Mouse (Mus musculus): ENCODE measurements at regions not wholly inside any gene's neighbourhood (a gene's known extent, or its start where the extent isn't known, plus 50 kb on each side); places are given as distances from the start of the nearest gene placed in this dataset.

GRCm38 (mm10) chr9:30021981-30022380 lies 59.0 kb upstream of the Ntm start:
- H3K27ac ChIP-seq (ENCODE audit: low read length), result no peak overlapping the region
- H3K27me3 ChIP-seq (ENCODE audit: control insufficient read depth, insufficient read depth, low read length), result no peaks in the 10 kb centered on the region
- no peak overlapping the region; the same call in 1 of the 2 replicates for H3K9ac ChIP-seq (ENCODE audit: low read length)
- ATAC-seq (replicated peaks; ENCODE audit: extremely low read depth, insufficient read depth, low FRiP score), result no peak
- H3K4me2 ChIP-seq (ENCODE audit: low read depth, low read length), result no peak overlapping the region
- H3K4me1 ChIP-seq (ENCODE audit: control insufficient read depth, insufficient read depth, low read length), result peaks cover 5% of the 10 kb centered on the region
- no peak overlapping the region for H3K4me3 ChIP-seq (ENCODE audit: low read length)
- H3K9me3 ChIP-seq (replicated peaks; ENCODE audit: control insufficient read depth, low read length), result no peaks in the 10 kb centered on the region
- H3K36me3 ChIP-seq (ENCODE audit: control insufficient read depth, insufficient read depth), result no peaks in the 10 kb centered on the region
- WGBS, result 64% methylated on average over 3 of the region's 3 CpGs

- Histone ChIP-seq H3K4me1 (ENCODE audit: control insufficient read depth, insufficient read depth, low read length) (peaks cover 5% of the 10 kb centered on the region), H3K4me2 (ENCODE audit: low read depth, low read length) (no peak overlapping the region), H3K27me3 (ENCODE audit: control insufficient read depth, insufficient read depth, low read length) (no peaks in the 10 kb centered on the region), H3K9ac (ENCODE audit: low read length) (no peak overlapping the region), H3K9me3 (replicated peaks; ENCODE audit: control insufficient read depth, low read length) (no peaks in the 10 kb centered on the region), H3K4me3 (ENCODE audit: low read length) (no peak overlapping the region), H3K36me3 (ENCODE audit: control insufficient read depth, insufficient read depth) (no peaks in the 10 kb centered on the region), H3K27ac (ENCODE audit: low read length) (no peak overlapping the region)
- 52% methylated on average over 7 of the region's 7 CpGs for WGBS
- ATAC-seq (replicated peaks; ENCODE audit: extremely low read depth, insufficient read depth, low FRiP score), result no peak
These were observed 62.3 kb upstream of the Ntm start for GRCm38 (mm10) chr9:30025275-30025674.

- Histone ChIP-seq H3K4me3 (ENCODE audit: low read length) (no peak overlapping the region), H3K27ac (ENCODE audit: low read length) (peak overlapping the region; percentile 72)
- ATAC-seq (replicated peaks; ENCODE audit: extremely low read depth, insufficient read depth, low FRiP score), result peak; percentile 73
These were observed 64.0 kb upstream of the Ntm start for GRCm38 (mm10) chr9:30026939-30027338.

GRCm38 (mm10) chr9:30040396-30040795 lies 77.5 kb upstream of the Ntm start:
- H3K27me3 ChIP-seq (ENCODE audit: control insufficient read depth, insufficient read depth, low read length), result no peaks in the 10 kb centered on the region
- H3K36me3 ChIP-seq (ENCODE audit: control insufficient read depth, insufficient read depth), result no peaks in the 10 kb centered on the region
- peak; percentile 58 for ATAC-seq (replicated peaks; ENCODE audit: extremely low read depth, insufficient read depth, low FRiP score)
- WGBS, result 22% methylated on average over 4 of the region's 4 CpGs
- H3K9ac ChIP-seq (ENCODE audit: low read length), result no peak overlapping the region
- H3K9me3 ChIP-seq (replicated peaks; ENCODE audit: control insufficient read depth, low read length), result no peaks in the 10 kb centered on the region
- no peak overlapping the region for H3K27ac ChIP-seq (ENCODE audit: low read length)
- peaks cover 8% of the 10 kb centered on the region; the same call in 1 of the 2 replicates for H3K4me1 ChIP-seq (ENCODE audit: control insufficient read depth, insufficient read depth, low read length)
- no peak overlapping the region for H3K4me3 ChIP-seq (ENCODE audit: low read length)
- peak overlapping the region; percentile 15; the same call in 1 of the 2 replicates for H3K4me2 ChIP-seq (ENCODE audit: low read depth, low read length)

More at GRCm38 (mm10) chr9:30026939-30027338, 64.0 kb upstream of the Ntm start:
- H3K4me1 ChIP-seq (ENCODE audit: control insufficient read depth, insufficient read depth, low read length), result peaks cover 5% of the 10 kb centered on the region
- WGBS, result 17% methylated on average over 5 of the region's 5 CpGs
- H3K36me3 ChIP-seq (ENCODE audit: control insufficient read depth, insufficient read depth), result no peaks in the 10 kb centered on the region
- peak overlapping the region; percentile 19; the same call in 1 of the 2 replicates for H3K4me2 ChIP-seq (ENCODE audit: low read depth, low read length)
- H3K9me3 ChIP-seq (replicated peaks; ENCODE audit: control insufficient read depth, low read length), result no peaks in the 10 kb centered on the region
- no peak overlapping the region for H3K9ac ChIP-seq (ENCODE audit: low read length)
- no peaks in the 10 kb centered on the region for H3K27me3 ChIP-seq (ENCODE audit: control insufficient read depth, insufficient read depth, low read length)

- Histone ChIP-seq H3K4me3 (ENCODE audit: low read length) (no peak overlapping the region), H3K27ac (ENCODE audit: low read length) (no peak overlapping the region), H3K9me3 (replicated peaks; ENCODE audit: control insufficient read depth, low read length) (no peaks in the 10 kb centered on the region), H3K36me3 (ENCODE audit: control insufficient read depth, insufficient read depth) (no peaks in the 10 kb centered on the region), H3K4me2 (ENCODE audit: low read depth, low read length) (no peak overlapping the region), H3K27me3 (ENCODE audit: control insufficient read depth, insufficient read depth, low read length) (no peaks in the 10 kb centered on the region), H3K9ac (ENCODE audit: low read length) (no peak overlapping the region), H3K4me1 (ENCODE audit: control insufficient read depth, insufficient read depth, low read length) (no peaks in the 10 kb centered on the region)
- no peak for ATAC-seq (replicated peaks; ENCODE audit: extremely low read depth, insufficient read depth, low FRiP score)
- 54% methylated on average over 2 of the region's 2 CpGs for WGBS
These were observed 101.6 kb upstream of the Ntm start for GRCm38 (mm10) chr9:30064551-30064950.

GRCm38 (mm10) chr9:30067980-30068379 lies 105.0 kb upstream of the Ntm start:
- 70% methylated on average over 7 of the region's 7 CpGs for WGBS
- H3K9me3 ChIP-seq (replicated peaks; ENCODE audit: control insufficient read depth, low read length), result no peaks in the 10 kb centered on the region
- no peak overlapping the region for H3K4me3 ChIP-seq (ENCODE audit: low read length)
- no peaks in the 10 kb centered on the region for H3K4me1 ChIP-seq (ENCODE audit: control insufficient read depth, insufficient read depth, low read length)
- no peak overlapping the region for H3K9ac ChIP-seq (ENCODE audit: low read length)
- H3K36me3 ChIP-seq (ENCODE audit: control insufficient read depth, insufficient read depth), result no peaks in the 10 kb centered on the region
- no peak overlapping the region for H3K4me2 ChIP-seq (ENCODE audit: low read depth, low read length)
- no peak overlapping the region for H3K27ac ChIP-seq (ENCODE audit: low read length)
- ATAC-seq (replicated peaks; ENCODE audit: extremely low read depth, insufficient read depth, low FRiP score), result no peak
- no peaks in the 10 kb centered on the region for H3K27me3 ChIP-seq (ENCODE audit: control insufficient read depth, insufficient read depth, low read length)

GRCm38 (mm10) chr9:30075233-30075632 lies 112.3 kb upstream of the Ntm start:
- Histone ChIP-seq H3K4me1 (ENCODE audit: control insufficient read depth, insufficient read depth, low read length) (no peaks in the 10 kb centered on the region), H3K27ac (ENCODE audit: low read length) (no peak overlapping the region), H3K36me3 (ENCODE audit: control insufficient read depth, insufficient read depth) (no peaks in the 10 kb centered on the region), H3K4me2 (ENCODE audit: low read depth, low read length) (no peak overlapping the region), H3K4me3 (ENCODE audit: low read length) (no peak overlapping the region), H3K9me3 (replicated peaks; ENCODE audit: control insufficient read depth, low read length) (no peaks in the 10 kb centered on the region), H3K27me3 (ENCODE audit: control insufficient read depth, insufficient read depth, low read length) (no peaks in the 10 kb centered on the region), H3K9ac (ENCODE audit: low read length) (no peak overlapping the region)
- WGBS, result 43% methylated on average over 3 of the region's 3 CpGs
- ATAC-seq (replicated peaks; ENCODE audit: extremely low read depth, insufficient read depth, low FRiP score), result no peak

- ATAC-seq (replicated peaks; ENCODE audit: extremely low read depth, insufficient read depth, low FRiP score), result no peak
- H3K4me1 ChIP-seq (ENCODE audit: control insufficient read depth, insufficient read depth, low read length), result no peaks in the 10 kb centered on the region
- no peaks in the 10 kb centered on the region for H3K27me3 ChIP-seq (ENCODE audit: control insufficient read depth, insufficient read depth, low read length)
- H3K36me3 ChIP-seq (ENCODE audit: control insufficient read depth, insufficient read depth), result no peaks in the 10 kb centered on the region
- H3K27ac ChIP-seq (ENCODE audit: low read length), result no peak overlapping the region
- no peak overlapping the region for H3K9ac ChIP-seq (ENCODE audit: low read length)
- no peak overlapping the region for H3K4me3 ChIP-seq (ENCODE audit: low read length)
- no peak overlapping the region for H3K4me2 ChIP-seq (ENCODE audit: low read depth, low read length)
- WGBS, result 90% methylated on average over 6 of the region's 6 CpGs
- H3K9me3 ChIP-seq (replicated peaks; ENCODE audit: control insufficient read depth, low read length), result no peaks in the 10 kb centered on the region
These were observed 113.1 kb upstream of the Ntm start for GRCm38 (mm10) chr9:30076006-30076405.

GRCm38 (mm10) chr9:30076482-30076881 lies 113.5 kb upstream of the Ntm start:
- WGBS, result 44% methylated on average over 3 of the region's 3 CpGs
- Histone ChIP-seq H3K36me3 (ENCODE audit: control insufficient read depth, insufficient read depth) (no peaks in the 10 kb centered on the region), H3K9ac (ENCODE audit: low read length) (no peak overlapping the region), H3K4me2 (ENCODE audit: low read depth, low read length) (no peak overlapping the region), H3K27me3 (ENCODE audit: control insufficient read depth, insufficient read depth, low read length) (no peaks in the 10 kb centered on the region), H3K27ac (ENCODE audit: low read length) (no peak overlapping the region), H3K9me3 (replicated peaks; ENCODE audit: control insufficient read depth, low read length) (no peaks in the 10 kb centered on the region), H3K4me1 (ENCODE audit: control insufficient read depth, insufficient read depth, low read length) (no peaks in the 10 kb centered on the region), H3K4me3 (ENCODE audit: low read length) (no peak overlapping the region)
- no peak for ATAC-seq (replicated peaks; ENCODE audit: extremely low read depth, insufficient read depth, low FRiP score)

Data from heart, embryonic 16.5 days (tissue).